Mouse (Mus musculus) c-Kit-positive CD71-negative TER-119-negative erythroid progenitor cells, embryonic 14.5 days (primary cell): ENCODE results near the gene Gm5269.

Source experiments
- DNase-seq: peaks from one replicate; pipeline ENCODE4 v3.0.0-alpha.2; 2013; ENCODE audit warnings: low read depth

Gm5269 gene

DNA sequence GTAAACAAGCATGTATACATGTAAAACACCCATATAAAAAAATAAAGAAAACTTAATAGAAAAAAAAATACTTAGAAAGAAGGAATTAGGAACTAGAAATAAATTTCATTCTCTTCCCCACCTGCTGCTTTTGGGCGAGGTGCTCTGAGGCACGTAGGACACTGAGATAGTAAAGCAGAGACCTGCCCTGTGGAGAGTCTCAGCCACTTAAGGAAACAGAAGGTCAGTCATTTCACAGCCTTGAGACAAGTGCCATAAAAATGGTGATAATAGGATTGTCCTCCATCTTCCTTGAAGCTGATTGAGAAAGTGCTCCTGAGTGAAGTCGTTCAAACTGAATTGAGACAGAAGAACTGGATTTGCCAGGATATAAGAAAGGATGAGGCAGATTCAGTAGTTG lies 12.6 kb downstream of the Gm5269 start:
- DNase-seq, result no peak

DNA sequence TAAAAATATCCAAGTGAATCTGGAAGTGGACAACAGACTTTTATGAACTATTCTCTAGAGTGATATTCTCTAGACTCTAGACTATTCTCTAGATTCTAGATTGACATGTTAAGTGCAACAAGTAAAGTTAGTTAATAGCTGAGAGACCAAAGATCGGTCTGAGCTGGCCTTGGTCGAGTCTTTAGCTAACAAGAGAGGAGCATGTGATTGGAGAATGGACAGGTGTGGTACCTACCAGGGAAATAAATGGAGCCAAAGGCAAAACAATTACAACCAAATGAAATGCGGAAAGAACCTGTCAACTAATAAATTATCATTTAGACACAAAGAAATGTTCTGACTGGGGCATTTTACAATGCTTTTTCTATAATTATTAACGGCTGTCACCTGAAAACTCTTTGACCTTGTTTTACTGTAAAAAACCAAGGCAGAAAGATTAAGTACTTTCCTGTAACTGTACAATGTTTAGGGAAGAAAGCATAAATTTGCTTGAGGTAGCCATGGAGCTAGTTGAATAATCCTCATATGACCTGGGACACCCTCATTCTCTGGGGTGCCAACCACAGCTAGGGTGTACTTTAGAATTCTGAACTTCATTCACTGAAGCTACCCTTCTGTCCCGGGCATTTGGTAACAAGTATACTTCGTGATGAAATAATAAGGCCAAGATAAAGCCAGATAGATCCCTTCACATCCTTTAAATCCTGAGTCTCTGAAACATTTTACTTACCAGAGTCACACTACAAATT lies 13.4 kb downstream of the Gm5269 start:
- DNase-seq, result no peak

GRCm38 (mm10) chr1:45875640-45876039 lies 14.4 kb downstream of the Gm5269 start:
- DNase-seq, result no peak

DNA sequence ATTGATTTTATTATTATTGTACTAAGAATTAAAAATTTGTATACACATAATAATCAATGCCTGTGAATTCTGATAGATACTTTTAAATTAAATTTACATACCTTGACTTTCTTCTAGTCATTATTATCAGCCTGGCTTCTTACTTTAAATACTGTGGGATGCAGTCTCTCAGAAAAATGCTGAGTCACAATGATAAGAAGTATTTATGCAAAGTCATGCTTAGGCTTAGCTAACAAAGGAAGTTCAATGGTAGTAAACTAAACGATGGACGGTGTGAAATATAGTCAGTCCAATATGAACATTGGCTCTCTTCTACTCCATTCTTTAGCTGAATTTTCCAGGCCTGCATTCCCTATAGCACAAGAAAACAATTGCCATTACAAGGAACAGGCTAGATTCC lies 16.8 kb downstream of the Gm5269 start:
- DNase-seq, result no peak

DNA sequence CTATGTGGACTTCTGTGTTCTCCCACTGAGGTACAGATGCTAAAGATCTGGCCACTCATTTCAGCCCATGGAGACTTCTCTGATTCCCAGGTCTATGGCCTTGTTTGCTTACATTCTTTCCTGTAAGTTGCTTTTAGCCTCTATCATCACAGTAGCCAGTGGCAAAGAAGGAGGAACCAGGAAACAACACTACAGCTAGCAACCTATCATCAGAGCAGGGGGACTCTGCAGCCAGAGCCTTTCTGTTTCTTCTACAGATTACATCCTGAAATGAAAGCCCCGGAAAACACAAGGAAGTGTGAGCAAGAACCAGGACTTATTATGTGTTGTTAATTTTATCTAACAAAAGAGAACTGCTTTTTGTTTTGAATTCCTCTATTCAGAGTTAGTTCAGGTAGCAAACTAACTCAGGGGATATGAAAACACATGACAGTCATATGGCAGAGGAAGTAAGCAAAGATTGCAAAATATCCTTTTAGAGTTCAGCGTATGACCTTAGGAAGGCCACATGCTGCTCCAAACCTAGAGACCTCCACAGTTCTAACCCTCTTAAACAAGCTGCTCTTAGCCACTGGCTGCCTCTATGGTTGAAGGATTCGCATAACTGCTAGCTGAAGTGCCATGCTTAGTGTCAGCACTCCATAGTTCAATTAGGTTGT lies 21.5 kb downstream of the Gm5269 start:
- no peak for DNase-seq

DNA sequence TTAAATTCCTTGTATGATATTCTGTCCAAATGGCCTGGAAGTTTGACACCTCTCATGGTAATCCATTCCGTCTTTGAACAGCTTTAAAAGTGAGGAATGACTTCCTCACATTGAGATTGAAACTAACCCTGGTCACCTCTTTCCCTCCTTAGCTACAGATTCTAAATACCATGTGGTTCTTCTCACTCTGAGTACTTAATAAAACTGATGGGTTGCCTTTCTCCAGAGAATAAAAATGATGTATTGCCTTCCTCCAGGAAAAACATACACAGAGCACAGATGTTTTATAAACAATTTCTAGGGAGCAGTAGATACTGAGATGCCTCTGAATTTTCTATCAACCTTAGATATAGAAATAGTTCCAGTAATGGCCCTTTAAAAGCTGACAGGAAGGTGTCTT lies 22.0 kb downstream of the Gm5269 start:
- DNase-seq, result no peak

GRCm38 (mm10) chr1:45866288-45867018 lies 23.6 kb downstream of the Gm5269 start:
- no peak for DNase-seq

DNA sequence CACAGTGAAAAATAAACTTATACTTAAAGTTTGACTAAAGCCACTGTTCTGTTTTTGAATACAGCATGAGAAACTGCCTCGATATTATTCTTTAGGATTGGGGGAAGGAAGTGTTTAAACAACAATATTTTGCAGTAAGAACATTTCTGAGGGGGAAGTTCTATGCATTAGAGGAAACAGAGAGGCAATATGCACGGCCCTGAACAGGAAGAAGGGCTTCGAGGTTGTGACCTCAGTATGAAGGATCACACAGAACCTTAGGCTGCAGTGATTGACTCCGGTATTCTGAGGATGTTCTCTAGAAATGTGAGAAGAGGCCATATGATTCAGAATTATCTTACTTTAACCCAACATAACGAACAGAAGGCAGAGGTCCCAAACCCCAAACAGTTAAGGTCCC lies 24.3 kb downstream of the Gm5269 start:
- DNase-seq, result no peak

GRCm38 (mm10) chr1:45865316-45865715 lies 24.8 kb downstream of the Gm5269 start:
- no peak for DNase-seq

DNA sequence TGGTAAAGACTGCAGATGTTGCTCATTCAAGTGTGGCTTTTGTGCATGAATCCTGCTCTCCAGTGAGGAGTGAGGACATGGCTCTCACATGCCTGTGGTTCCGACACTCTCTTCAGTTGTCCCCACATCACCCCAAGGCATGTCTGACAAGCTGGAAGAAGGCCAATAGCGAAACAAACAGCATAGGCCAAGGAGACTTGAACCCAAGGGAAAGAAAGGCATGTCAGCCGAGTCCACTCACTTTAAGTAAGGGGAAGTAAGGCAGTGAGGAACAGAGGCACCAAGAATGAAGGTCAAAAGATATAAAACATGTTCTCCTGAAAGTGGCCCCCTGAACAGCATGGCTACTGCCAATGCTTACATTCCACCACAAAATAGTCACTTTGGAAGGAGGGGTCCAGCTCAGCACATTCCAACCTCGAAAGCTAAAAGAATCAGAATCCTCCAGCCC lies 25.5 kb downstream of the Gm5269 start:
- no peak for DNase-seq

DNA sequence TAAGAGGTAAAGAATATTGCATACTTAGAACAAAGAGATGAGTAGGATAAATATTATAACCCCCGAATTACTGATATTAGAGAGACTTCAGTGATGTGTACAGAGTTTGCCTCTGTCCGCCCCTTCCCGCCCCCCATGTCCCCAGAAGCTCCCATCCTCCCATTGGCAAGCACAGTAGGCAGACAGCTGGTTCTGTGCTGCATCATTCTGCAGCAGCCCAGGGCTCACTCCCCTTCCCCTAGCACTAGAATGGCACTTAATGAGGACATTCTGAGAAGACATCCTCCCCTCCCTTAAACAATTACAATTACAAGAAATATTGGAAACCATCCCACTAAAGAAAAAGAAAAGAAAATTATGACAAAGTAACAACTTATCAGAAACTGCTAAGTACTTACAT lies 26.4 kb downstream of the Gm5269 start:
- DNase-seq, result no peak

GRCm38 (mm10) chr1:45861162-45861561 lies 28.9 kb downstream of the Gm5269 start:
- no peak for DNase-seq

DNA sequence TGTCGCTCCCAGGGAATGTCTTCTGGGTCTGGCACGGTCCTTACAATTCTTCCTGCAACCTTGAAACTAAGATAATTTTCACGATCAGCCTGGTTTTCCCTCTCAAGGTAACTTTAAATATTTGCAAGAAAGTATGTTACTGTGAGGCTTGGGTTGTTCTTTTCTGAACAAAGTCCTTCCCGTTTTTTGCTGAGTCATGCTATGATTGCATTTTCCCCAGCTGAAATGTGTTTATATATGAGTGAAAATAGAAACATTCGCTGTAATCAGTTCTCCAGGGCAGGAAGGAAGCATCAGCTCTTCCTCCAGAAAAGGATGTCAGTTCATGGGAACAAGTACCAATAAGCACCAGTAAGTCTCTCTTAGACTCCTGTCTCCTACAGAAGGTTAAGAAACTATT lies 29.7 kb downstream of the Gm5269 start:
- DNase-seq, result no peak

- no peak for DNase-seq
Measured at GRCm38 (mm10) chr1:45858038-45858437, 32.0 kb downstream of the Gm5269 start.

- no peak for DNase-seq
Measured at GRCm38 (mm10) chr1:45845466-45845865, 44.6 kb downstream of the Gm5269 start.
